Mouse (Mus musculus): ENCODE data around the gene Med16.

The Med16 gene

DNA sequence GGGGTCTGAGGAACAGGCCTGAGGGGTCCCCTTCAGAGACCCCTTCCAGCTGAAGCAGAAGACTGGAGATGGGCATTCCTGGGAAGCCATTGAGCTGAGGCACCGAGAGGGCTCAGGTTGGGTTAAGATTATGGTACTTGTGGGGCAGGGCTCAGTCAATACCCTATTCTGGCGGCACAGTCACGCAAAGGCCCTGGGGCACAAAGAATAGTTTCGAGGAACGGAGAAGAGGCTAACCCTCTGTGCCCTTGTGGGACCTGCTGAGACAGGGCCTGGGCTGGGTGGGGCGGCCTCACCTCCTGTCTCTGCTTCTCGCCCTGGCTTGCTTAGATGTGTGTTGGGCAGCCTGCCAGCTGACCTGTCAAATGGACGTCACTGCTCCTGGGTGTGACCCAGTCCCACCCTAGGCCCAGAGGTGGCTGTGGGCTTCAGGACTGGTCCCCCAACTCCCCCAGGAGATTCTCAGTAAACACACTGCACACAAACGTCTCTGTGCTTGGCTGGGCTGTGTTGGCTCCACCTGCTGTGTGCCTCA, 24.5 kb upstream of the Med16 start:
- no peak for DNase-seq (ENCODE audit: low spot score in 2 of 2)

DNA sequence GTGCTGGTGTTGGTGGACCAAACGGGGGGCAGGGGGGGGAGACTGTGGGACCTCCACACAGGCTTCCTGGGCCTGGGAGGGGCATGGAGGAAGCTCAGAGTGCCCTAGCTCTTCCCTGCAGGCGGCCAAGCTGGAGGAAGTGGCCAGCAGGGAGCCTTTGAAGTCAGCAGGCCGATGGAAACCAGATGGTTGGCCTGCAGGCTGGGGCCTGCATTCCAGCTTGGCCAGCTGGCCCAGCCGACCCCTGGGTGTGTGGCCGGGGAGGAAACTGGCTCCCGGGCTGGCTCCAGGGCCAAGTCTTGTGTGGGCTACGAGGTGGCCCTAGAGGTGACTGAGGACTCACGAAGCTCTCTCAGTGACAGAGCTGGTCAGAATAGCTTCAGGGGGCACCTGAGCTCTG, 24.0 kb upstream of the Med16 start:
- DNase-seq (ENCODE audit: low spot score in 2 of 2): no peak

DNA sequence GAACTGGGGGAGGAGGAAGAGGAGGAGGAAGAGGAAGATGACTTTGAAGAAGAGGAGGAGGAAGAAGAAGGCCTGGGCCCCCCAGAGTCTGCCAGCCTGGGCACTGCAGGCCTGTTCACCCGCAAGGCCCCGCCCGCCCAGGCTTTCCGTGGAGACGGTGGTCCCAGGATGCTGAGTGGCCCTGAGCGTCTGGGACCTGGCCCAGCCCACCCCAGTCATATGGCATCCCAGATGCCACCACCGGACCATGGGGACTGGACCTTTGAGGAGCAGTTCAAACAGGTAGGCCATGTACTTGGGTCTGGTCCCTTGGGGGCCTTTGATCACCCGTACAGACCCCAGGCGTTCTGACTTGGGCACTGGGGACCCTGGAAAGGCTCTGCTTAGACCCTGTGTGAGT, 23.1 kb upstream of the Med16 start:
- no peak for DNase-seq (ENCODE audit: low spot score in 2 of 2)

DNA sequence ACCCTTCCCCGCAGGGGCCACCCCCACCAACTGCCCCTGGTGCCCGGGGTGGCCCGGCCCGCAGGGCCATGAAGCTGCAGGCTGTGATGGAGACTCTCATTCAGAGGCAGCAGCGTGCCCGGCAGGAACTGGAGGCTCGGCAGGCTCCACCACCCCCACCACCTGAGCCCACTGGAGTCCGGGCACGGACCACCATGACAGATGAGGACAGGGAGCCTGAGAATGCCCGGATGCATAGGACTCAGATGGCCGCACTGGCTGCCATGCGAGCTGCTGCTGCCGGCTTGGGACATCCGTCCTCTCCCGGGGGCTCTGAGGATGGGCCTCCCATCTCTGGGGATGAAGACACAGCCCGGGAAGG, 22.1 kb upstream of the Med16 start:
- no peak for DNase-seq (ENCODE audit: low spot score in 2 of 2)

DNA sequence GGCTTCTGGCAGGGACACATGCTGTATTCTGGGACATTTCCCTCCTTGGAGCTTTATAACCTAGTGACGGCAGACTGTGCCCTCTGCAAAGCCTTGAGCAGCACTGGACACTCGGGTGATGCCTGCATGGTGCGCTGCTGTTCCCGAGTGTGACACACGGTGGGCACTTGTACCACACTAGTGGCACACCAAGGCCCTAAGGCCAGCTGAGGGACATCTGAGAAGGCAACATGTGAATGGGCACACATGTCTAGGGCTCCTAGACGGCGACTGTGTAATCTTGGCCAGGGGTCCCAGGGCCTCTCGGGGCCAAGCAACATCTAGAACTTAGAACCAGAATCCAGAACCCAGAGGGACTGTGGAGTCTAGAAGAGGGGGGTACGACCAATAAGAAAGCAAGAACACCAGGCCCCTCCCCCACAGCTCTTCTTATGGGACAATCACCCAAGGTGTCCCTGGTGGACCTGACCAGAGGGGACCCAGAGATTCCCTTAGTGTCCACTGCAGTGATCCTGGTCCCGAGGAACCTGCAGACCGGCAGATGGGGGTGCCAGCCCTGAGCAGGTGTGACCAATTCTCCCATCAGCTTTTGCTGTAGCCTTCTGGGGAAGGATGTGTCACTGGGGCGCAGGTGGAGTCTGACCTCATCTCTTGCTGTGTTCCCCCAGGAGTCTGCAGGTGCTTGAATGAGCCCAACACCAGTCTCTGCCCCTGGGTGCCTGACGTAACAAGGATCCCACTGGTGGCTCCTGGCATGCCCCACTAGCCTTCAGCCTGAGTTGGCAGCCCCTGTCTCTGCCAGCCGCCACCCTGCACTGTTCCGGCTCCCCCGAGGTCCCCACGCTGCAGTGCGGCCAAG, 21.5 kb upstream of the Med16 start:
- no peak for DNase-seq (ENCODE audit: low spot score in 2 of 2)

DNA sequence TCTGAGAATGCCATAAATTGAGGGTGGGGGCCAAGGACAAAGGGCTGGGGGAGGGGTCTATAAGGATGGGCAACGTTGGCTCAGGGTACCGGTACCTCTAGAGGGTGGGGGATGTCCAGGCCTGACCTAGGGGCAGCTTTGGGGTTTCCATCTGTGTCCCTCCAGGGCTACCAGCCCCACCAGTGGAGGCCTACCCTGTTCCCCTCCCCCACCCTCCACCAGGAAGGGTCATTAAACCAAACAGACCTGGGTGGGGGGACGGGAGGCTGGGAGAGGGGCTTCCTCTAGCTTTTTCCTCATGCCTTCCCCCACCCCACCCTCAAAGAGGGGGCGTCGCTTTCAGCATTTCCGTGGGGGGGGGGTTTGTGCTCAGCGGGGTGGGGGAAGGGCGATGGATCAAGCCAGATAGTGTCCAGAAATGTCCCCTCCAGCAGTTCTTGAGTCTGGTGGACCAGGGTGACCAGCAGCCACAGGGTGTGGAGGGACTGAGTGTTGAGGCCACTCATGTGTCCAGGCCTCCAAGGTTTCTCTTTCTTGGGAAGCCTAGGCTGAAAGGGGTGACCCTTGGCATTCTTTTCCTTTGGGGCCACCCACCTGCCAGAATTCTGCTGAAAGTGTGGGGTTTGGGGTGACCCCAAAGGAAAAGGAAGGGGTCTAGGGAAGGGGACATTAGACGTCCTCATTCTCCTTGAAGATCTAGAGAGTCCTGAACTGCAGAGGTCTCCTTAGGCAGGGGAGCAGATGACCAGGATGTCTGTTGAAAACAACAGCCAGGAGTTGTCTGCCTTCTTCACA, 20.4 kb upstream of the Med16 start:
- no peak for DNase-seq (ENCODE audit: low spot score in 2 of 2)

DNA sequence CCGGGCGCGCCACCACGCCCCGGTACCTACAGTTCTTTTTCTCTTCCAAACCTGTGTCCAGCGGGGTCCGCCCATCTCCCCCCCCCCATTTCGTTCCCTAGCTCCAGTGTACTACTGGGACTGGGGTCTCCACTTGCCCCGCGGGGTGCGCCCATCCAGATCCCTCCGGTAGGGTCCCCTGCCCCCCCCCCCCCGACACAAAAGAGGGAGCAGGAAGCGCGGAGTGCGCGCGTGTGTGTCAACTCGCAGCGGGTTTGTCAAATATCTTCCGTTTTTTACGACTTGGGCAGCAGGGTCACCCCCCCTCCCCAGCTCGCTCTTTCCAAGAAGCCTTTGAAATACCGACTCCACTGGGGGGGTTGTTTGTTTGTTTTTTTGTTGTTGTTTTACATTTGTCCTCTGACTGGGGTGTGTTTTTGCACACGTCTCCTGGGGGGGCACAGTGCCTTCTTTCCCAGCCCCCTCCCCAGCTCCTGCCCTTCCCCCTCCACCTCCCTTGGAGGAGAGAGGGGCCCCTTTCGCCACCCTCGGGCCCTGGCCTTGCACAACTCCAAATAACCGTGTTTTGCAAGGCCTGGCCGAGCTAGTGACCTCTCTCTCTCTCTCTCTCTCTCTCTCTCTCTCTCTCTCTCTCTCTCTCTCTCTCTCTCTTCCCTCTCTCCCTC, 19.4 kb upstream of the Med16 start:
- DNase-seq (ENCODE audit: low spot score in 2 of 2): no peak

DNA sequence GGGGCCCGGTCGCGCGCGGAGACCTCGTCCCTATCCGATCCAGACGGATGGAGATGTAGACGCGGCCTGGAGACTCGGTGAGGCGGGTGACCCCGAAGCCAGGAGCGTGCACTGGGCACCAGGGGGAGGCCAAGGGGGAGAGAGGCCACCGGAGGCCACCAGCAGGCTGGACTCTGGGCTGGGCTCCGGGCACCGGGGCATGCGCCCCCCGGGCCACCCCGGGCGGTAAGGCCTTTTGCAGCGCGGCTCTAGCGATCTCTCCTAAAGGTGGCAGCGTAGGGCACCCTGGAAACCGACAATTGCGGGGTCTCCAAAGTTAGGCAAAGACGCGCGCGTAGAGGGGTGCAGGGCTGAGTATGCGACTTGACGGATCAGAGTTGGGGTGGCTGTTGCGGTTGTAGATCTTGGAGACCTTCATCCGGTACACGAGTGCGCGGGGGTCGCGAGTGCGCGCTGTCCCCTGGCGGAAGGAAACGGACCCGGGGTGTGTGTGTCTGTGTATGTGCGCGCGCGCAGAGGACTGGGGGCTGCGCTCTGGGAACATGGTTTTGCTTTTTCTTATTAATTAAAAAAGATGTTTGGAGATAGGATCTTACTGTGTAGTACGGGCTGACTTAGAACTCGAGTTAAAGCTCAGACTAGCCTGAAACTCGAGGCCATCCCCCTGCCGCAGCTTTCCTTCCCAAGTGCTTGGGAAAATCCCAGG, 18.8 kb upstream of the Med16 start:
- DNase-seq (ENCODE audit: low spot score in 2 of 2): no peak

DNA sequence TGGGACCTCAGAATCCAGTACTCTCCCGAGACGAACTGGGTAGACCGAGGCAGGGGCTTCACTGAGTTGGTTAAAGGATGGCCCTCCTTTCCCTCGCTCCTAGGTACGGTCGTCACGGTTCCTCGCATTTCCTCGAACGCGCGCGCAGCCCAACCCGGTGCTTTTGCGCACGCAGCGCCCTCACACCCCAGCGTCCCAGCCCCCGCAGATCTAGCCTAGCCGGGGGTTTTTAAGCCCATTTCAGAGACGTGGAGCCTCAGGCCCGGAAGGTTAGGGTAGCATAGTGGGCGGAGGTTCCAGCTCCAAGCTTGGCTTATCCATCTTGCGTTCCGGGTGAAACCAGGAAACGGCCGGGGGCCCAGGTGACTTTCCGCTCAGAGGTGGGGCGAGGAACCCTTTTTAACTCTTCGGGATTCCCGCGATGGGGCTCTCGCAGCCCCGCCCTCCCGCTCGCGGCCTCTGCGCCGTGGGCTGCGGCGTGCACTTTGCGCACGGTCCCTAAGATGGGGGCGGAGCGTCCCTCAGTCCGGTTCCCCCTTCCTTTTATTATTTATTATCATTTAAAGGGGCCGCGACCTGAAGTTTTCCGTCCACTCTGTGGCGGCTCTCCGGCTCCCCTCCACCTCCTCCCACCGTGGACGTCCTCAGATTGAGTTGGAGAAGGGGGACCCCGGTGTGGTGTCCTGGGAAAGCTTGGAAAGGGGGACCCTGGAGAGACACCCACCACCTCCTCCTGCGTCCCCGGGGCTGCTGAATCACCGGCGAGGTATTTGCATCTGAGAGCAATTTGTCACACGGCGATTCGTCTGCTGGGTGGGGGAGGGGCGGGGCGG, 18.0 kb upstream of the Med16 start, which contains the start of gene Arid3a:
TSS of gene Arid3a (plus strand) at position 553 of the 833 bp plus-strand sequence.
- DNase-seq (ENCODE audit: low spot score in 2 of 2): peak; percentile 64 to 71

DNA sequence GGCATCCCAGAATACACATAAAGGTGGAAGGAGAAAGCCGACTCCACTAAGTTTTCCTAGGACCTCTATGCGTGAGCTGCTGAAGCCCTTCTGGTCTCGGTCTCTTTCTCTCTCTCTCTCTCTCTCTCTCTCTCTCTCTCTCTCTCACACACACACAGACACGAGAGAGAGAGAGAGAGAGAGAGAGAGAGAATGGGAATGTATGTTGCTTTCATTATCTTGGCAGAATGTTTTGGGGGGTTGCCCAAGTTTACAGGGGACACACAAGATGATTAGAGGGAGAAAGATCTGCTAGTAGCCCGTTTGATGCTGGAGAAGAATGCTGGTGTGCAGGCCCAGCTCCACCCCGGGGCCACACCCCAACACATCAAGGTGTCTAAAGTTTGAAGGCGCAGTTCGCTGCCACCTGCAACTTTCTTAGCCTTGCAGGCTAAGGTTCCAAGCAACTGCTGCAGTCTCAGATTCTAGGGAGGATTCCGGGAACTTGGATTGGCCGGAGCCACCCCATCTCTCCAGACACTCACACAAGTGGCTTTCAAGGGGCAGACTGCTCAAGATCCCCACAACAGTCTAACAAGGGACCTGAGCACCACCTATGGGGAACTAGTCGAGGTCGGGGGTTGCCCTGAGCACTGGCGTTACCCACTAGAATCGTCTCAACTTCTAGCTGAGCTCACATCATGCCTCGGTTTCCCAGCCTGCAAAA, 17.2 kb upstream of the Med16 start:
- no peak for DNase-seq (ENCODE audit: low spot score in 2 of 2)

DNA sequence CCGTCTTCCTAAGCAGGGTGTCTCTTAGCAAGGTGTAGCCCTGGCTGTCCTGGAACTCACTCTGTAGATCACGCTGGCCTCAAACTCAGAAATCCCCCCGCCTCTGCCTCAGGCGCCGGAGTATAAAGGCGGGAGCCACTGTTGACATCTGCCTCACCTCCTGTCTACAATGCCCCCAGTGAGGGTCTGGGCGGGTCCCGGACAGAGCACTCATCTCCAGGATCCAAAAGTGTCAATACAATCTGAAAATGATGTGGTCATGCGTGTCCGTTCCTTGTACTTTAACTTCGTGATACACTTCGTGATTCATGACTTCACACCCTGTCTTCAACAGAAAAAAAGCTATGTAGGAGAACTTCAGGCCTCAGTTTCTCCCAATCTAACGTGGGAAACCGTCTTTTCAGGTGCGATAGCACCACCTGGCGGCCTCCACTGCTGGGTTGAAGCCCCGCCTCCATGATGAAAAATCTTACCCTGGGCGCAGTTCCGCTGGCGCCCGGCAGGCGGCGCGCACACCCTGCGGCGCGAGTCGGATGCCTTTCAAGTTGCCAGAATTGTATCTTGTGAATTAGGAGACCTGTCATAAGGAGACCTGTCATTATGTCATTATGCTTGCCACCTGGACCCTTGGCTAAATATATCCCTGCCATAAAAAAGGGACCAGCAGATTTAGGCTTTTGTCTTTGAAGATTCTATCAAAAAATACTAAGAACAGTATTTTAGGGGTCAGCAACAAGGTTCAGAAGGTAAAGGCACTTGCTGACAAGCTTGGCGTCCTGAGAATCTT, 16.5 kb upstream of the Med16 start:
- peak; percentile 95 to 98 for DNase-seq (ENCODE audit: low spot score in 2 of 2)

DNA sequence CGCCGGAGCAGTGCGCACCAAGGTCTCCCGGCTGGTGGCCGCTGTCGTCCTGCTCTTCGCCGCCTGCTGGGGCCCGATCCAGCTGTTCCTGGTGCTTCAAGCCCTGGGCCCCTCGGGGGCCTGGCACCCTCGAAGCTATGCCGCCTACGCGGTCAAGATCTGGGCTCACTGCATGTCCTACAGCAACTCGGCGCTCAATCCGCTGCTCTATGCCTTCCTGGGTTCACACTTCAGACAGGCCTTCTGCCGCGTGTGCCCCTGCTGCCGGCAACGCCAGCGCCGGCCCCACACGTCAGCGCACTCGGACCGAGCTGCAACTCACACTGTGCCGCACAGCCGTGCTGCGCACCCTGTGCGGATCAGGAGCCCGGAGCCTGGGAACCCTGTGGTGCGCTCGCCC, 12.8 kb upstream of the Med16 start:
- DNase-seq (ENCODE audit: low spot score in 2 of 2): no peak

DNA sequence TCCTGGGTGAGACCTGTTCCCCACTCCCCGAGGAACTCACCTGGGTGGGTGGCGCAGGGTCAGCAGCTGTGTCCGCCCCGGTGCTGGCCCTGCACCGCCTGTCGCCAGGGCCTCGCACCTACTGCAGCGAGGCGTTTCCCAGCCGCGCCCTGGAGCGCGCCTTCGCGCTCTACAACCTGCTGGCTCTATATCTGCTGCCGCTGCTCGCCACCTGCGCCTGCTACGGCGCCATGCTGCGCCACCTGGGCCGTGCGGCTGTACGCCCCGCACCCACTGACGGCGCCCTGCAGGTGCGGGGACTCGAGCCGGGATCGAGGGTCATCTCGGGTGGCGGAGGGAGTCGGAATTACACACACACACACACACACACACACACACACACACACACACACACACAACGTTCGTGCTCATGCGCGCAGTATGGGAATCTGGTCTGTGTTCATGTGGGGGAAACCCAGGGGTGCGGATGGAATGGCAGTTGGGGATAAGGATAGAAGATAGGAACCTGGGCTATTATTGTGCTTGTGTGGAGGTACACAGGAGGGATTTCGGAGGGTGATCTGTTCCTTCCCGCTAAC, 12.3 kb upstream of the Med16 start, which contains the start of gene R3hdm4:
TSS of gene R3hdm4 (minus strand) at position 251 of the 578 bp plus-strand sequence.
- DNase-seq (ENCODE audit: low spot score in 2 of 2): no peak

DNA sequence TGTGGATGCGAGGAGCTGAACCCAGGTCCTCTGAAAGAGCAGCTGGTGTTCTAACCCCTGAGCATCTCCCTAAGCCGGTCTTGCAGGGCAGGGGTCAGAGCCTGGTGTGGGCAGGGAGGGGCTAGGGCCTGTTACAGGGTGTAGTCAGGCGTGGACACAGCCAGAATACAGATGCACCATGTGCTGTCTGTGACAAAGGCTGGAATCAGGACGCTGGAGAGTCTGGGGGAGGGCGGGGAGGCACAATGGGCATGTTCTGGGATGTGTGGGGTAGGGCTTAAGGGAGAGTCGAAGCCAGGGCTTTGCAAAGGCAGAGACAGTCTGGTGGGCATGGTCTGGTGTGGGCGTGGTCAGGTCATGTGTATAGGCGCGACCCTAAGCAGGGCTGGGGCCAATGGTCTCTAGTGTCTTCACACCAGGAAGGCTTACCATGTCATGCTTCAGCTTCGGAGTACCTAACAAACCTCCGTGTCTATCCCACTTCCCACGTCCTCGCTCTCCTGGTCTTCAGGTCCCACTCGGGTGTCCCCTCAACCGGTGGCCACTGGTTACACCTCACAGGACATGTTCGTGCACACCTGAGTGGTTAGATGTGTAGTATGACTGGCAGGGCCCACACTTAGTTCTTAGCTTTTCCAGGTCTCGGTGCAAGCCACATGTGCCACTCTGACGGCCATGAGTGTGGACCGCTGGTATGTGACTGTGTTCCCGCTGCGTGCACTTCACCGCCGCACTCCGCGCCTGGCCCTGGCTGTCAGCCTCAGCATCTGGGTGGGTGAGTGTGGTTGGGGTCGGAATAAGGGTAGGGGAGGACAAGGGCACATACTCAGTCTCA, 11.6 kb upstream of the Med16 start:
- DNase-seq (ENCODE audit: low spot score in 2 of 2): no peak

DNA sequence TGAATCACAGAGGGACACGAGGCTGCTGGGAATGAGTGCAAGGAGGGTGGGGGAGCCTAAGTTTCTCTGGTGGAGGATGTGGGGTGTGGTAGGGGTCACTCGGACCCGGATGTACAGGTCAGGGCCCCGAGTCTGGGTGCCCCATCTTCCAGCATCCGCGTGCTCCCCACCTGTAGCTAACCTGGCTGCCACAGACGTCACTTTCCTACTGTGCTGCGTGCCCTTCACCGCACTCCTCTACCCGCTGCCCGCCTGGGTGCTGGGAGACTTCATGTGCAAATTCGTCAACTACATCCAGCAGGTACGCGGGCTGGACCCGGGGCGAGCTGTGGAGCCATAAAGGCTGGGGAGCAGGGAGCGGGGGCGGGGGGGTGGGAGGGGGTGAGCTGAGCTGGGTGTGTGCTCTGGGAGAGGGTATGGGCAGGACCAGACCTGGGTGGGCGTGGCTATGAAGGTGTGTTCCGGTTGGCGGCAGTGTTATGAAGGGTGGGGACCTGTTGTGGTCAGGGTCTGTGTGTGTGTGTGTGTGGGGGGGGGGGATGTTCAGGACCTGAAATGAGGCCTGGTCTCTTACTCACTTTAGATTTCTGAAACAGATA, 10.6 kb upstream of the Med16 start:
- no peak for DNase-seq (ENCODE audit: low spot score in 2 of 2)

DNA sequence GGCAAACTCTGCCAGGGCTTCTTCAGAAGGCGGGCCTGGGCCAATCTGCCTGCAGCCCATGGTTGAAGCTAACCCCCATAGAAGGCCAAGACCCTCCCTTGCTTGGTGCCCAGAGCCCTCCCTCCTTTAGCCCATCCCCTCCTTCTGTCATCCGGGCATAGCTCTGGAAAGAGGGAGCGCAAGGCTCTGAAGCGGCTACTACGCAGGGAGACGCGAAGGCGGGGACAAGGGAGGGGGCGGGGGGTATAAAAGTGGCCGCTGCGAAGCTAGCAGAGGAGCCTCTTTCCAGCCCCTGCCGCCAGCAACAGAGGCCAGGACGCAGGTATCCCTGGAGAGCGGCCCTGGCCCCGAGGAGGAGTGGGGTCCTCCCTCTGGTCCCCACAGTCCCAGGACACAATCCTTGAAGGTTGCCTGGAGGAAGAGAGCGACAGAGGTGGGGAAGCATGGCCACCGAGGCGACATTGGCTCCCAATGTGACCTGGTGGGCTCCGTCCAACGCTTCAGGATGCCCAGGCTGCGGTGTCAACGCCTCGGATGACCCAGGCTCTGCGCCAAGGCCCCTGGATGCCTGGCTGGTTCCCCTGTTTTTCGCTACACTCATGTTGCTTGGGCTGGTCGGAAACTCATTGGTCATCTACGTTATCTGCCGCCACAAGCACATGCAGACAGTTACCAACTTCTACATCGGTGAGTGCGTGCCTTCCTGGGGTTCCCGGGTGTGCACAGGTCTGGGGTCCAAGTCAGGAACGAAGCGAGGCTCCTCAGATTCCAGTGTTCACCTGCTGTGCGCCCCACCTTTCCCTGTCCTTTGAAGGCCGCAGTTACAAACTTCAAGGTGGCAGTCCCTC, 9.7 kb upstream of the Med16 start:
- no peak for DNase-seq (ENCODE audit: low spot score in 2 of 2)
